Mouse (Mus musculus): ENCODE data around the gene Slc4a11.
A peak's percentile ranks its signal among the peaks of the same experiment; 100 is the strongest.

Slc4a11 gene

DNA sequence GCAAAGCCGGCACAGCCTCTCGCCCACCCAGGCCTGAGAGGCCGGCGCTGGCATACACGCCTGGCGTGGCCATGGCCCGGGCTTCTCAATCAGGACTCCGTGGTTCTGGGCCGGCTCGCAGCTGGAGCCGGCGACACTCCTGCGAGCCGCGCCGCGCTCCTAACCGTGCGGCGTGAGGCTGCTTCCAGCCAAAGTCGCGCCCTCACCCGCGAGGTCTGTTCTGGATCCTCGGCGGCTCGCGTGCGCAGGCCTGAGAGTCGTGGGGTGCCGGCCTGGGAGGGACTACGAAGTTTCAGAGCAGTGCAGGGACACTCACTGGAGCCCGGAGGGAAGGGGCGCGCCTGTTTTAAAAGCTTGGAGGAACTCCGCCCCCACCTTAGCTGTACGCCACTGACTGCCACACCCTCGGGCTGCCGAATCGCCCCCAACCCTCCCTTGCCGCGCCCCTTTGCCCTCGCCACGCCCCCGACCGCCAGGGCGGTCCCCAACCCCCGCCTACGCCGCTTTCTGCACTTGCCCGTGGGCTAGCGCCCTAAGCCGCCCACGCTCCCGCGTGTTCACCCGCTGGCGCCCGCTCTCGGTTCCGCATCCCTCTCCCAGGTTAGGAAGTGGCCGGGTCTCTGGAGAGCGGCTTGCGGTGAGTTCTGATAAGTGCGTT is at the start of gene Slc4a11:
TSS of gene Slc4a11 (minus strand) at position 367 of the 658 bp plus-strand sequence.
- peak; percentile 52 for DNase-seq

DNA sequence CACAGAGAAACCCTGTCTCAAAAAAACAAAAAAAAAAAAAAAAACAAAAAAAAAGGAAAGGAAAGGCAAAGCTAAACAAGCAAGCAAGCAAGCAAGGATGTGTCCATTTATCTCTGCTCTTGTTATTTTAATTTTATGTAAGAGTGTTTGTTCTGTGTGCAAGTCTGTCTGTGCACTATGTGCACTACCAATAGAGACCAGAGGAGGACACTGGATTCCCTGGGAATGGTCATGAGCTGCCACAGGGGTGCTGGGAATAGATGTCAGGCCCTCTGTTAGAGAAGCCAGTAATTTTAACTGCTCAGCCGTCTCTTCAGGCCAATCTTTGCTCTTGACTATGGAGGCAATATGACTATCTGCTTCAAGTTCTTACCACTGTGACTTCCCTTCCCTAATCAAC is 46.3 kb upstream of the Slc4a11 start:
- no peak for DNase-seq

DNA sequence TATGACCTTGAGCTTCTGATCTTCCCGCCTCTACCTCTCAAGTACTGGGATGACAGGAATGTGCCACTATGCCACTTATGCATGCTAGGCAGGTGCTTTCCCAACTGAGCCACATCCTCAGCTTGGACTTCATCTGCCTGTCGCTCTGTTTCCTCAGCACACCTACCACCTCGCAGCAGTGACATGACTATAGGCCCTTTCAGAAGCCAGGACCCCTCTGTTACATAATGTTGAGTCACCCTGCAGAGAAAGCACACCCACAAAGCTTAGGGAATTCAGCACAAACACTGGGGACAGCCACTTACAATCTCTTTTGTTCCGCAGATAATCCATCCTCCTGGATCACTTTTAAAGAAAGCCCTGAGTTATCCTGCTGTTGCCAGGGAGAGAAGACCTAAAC is 42.8 kb upstream of the Slc4a11 start:
- DNase-seq: no peak

DNA sequence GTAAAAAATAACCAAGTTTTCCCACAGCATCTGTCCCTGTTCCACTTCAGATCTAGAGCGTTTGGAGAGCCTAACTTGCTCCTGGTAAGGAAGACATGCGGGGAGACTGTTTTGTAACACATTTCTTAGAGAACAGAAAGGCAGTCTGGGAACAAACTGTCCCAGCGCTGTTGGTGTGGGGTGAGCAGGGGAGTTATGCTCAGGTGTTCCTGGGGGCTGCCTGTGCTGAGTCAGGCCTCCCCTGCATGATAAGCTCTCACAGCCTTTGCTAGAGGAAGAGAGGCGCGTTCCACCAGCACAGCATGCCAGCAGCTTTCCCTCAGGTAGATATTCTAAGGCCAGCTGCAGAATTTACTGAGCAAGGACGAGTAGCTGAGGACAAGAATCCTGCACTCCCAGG is 40.7 kb upstream of the Slc4a11 start:
- no peak for DNase-seq

DNA sequence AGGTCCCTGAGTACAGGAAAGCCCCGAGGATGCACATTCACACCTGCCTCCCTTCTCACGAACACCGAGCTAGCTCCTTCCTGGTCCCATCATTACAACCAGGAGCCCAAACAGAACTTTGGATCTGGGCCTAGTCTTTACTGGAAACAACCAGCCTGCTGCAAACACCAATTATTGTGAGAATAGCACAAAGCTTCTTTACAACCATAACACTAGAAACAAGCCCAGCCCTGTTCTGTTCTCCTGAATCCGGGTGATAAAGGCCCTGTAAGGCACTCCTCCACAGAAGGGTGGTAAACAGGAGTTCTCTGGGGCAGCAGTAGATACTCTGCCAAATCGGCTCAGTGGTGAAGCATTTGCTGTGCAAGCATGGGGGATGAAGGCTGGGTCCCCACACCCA is 38.0 kb upstream of the Slc4a11 start:
- peak; percentile 11 for DNase-seq

DNA sequence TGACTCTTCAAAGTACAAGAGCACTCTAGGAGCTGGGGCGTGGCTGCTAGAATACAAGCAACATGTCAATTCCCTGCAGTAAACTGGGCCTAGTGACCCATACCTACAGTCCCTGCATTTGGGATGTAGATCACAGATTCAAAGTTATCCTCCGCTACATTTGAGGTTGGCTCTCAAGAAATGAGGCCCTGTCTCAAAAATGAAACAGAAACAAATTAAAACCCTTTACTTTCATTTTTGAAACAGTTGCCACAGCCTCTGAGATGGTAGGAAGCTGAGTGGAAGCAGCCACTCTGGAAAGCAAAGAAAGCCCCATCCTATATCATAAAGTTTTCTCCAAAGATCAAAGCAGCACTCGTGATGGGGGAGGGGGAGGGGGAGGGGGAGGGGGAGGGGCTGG is 36.1 kb upstream of the Slc4a11 start:
- no peak for DNase-seq

DNA sequence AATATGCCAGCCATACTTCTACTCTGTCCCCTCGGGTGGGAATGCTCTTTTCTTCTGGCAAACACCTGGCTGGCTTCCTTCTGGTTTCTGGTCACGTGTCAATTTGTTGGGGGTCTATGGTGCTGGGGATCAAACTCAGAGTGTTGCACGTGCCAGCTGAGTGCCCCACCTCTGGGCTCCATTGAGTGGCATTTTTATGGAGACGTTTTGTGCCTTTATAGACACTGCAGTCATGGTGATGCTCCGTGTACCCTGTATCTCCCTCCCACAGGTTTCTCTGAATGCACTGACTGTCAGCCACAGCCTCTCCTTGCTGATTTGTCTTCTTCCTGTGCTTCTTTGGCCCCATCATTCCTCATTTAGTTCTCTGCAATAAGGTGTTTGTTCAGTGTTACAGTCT is 34.5 kb upstream of the Slc4a11 start:
- no peak for DNase-seq

DNA sequence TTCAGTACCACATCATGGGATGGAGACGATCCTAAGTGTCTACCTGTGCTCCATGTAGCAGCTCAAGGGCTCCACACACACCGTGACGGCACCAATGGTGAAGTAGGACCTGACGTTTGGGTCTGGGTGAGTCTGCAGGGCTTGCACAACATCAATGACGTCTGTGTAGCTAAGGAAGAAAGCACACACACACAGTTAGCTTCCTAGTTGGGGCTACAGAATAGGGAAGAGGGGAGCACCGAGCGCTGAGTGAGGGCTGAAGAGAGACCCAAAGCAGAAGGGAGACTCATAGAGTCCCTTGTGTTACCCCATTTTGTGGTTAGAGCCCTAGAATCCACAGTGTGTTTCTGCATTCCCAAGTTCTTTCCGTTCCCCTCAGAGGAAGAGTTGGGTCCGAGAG is 33.4 kb upstream of the Slc4a11 start:
- no peak for DNase-seq

DNA sequence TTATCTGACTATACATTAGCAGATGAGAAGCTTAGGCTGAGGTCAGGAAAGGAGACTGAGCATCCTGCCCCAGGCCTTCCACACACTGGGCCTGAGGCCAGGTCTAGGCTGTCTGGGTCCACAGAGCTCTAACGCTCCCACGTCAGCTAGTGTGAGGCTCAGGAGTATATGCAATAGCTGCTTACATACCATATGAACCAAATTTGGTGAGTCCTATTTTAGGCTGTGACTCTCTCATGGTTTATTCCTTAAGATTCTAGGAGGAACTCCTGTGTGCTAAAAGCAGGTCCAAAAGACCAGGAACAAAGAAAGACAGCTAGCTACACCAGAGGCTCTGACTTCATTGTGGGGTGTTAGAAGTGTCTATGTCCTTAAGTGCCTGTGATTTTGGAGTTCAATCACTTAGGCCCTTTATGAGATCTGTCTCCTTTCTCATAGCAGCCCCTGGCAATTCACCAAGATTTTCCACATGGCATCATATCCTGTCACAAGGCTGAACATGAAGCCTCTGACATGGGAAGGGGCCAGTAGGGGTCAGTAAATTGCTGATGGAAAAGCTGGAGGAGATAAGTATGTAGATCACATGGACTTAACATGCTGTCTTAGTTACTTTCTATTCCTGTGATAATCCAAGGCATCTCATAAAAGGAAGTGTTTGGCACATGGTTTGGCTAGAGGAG is 31.7 kb upstream of the Slc4a11 start:
- no peak for DNase-seq

DNA sequence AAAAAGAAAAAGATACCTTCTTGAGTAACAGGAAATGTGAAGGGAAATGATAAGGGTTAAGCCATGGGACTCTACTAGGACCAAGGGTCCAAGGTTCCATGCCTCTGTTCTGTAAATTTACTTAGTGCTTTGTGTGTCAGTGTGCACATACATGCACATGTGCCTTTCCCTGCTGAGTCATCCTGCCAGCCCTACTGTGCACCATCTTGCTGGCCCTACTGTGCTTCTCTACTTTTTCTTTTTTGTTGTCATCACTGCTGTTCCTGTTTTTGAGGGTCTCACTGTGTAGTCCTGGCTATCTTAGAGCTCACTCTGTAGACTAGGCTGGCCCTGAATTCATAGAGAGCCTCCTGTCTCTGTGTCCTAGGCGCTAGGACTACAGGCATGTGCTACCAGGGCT is 30.4 kb upstream of the Slc4a11 start:
- no peak for DNase-seq

DNA sequence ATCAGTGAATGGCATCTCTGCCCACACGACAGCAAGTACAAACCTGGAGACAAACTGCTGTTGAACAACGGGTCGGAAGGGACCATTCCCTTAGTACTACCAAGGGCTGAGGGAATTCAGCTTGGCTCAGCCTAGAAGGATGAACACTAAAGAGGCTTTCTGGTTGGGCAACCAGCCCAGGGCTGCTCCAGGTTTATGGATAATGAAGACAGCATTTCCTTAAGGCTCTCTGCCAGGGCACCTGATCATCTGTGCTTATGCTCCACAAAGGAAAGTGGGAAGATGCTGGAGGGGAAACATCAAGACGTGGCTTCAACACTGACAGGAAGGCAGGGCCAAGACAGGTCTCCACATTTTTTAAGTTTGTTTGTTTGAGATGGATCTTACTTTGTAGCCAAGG is 27.1 kb upstream of the Slc4a11 start:
- DNase-seq: no peak

DNA sequence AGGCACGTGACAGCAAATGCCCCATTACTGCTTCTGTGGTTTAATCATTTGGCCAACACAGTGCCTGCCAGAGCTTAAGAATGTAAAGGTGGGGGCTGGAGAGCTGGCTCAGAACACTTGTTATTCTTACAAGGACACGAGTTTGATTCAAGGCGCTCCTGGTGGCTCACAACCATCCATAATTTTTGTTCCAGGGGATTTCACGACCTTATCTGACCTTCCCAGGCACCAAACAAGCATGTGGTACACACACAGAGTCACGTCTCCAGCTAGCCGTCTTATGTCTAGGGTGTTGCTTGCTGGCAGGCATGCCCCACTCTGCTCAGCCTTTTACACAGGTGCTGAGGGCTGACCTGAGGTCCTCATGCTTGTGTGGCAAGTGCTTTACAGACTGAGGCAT is 20.6 kb upstream of the Slc4a11 start:
- DNase-seq: peak; percentile 45

DNA sequence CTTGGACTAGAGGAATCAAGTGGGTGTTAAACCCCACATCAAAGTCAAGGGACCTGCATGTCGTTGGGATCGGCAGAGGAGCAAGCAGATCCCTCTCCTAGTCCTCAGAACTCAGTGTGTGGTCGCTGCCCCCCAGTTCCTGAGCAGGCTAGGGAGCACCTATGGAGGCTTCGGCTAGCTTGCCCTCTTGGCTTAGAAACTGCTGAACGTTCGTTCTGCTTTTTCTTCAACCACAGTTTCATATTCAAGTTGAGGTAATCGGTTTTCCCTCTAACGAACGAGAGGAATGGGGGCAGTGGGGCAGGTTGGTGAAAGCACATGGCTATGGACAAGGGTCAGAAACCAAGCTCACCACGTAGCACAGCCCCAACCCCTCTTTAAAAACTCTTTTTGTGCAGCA is 9.7 kb upstream of the Slc4a11 start:
- DNase-seq: no peak

DNA sequence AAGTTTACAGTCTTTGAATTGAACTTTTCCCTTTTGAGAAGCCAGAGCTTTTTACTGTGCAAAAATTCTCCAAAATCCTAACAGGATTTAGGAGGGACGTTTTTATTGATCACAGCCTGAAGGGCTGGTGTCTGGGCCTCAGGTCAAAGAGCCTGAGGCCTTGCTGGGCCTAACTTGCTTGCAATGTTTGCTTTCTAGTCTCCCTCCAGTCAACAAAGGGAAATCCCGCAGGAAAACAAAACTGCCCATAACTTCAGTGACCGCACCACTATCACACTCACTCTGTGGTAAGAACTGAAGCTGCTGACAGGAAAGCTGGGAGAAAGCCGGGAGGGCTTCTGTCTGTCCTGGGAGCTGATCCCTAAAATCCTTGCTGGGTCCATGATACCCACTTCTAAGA is 9.3 kb upstream of the Slc4a11 start:
- no peak for DNase-seq

DNA sequence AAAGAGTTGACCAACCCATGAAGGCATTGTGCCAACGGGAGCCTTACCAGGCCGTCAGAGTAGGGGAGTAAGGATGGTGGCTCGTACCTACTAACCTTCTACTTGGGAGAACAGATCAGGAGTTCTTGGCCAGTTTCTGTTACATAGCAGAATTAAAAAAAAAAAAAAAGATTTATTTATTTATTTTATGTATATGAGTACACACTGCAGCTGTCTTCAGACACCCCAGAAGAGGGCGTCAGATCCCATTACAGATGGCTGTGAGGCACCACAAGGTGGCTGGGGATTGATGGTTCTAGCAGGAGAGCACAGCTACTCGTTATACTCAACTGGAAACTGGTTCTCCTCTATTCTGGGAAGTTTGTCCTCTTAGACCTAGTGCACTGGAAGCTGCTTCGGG is 7.9 kb upstream of the Slc4a11 start:
- DNase-seq: no peak

DNA sequence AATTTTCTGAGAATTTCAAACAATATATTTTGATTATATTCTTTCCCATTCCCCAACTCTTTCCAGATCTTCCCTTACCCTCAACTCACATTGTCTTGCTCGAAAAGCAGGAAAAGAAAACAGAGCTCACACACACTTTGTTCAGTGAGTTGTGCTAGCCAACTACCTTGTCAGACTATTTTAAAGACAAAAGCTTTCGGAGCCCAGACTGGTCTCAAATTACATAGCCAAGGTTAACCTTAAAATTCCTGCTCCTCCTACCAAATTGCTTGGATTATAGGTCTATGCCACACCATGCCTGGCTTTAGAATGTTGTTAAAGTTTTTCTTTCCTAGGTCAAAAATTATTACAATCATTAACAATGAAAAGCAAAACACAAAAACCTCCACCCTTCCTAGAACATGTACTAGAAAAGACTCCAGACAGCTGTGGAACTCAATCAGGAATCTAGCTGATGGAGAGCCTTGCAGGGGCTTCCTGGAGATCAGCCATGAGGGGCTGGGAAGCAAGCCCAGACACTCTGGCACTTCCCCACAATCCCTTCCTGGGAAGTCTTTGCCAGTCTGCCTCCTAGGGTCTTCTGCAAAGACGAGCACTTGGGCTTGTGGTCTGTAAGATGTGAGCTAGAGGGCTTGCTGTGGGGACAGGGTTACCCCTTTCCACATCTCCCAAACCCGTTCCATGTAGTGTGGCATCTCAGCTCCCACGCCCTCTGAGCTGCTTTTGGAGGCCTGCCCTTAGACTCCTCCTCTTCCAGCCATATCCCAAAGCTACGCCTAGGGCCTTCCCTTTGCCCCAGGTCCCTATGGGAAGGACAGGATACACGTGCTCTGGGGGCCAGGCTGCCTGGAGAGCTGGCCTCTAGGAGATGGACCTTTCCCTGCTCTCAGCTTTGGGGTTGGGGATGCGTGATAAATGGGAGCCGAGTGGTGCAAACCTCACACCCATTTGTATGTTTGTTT is 7.0 kb upstream of the Slc4a11 start:
- DNase-seq: peak; percentile 62

DNA sequence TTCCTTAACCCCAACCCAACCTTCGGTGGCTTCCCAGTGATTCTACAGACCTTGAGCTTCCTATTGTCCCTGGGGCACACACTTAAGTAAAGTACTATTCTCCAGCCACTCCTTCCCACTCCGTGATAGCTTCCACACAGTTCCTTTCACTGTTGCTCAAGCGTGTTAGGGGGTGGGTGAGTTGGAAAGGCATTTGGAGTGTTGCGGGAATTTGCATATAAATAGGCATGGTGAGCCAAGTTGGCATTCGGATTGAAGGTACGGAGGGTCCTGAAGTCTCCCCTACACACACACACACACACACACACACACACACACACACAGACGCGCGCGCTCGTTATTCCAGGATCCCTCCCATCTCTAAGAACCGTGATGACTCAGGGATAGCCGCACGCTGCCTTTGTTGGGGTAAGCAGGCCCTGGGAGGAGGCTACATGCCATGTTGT is 525 bp upstream of the Slc4a11 start:
- no peak for DNase-seq

DNA sequence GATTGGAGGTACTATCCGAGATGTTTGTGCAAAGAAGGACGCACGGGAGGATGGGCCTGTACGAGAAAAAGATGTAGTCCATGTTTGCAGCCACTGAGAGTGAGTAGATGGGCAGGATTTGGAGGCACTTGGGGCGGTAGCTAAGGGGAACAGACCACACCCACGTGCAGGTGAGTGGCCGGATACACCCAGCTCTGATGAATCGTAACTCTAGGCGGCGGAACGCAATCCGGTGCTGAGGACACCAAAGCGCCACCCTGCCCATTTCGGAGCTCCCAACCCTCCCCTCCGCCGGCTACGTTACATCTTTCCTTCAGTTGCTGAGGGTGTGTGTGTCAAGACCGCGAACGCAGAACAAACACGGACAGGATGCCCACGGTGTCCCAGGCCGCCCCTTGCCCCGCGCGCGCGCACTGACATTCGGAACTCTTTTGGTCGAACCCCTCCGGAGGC is 593 bp downstream of the Slc4a11 start:
- no peak for DNase-seq

DNA sequence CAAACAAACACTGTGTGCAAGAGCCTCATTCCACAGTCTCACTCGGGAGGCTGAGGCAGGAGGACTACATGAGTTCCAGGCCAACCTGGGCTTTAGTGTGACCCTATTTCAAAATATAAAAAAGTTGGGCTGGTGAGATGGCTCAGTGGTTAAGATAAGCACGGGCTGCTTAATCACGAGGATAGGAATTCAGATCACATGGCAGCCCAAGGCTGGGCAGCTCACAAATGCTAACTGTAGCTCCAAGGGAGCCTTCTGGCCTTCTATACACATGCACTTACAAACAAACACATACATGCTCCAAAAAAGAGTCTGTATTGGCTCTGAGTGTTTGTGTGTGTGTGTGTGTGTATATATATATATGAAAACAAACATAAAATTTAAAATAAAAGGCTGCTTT is 3.8 kb downstream of the Slc4a11 start:
- DNase-seq: no peak

DNA sequence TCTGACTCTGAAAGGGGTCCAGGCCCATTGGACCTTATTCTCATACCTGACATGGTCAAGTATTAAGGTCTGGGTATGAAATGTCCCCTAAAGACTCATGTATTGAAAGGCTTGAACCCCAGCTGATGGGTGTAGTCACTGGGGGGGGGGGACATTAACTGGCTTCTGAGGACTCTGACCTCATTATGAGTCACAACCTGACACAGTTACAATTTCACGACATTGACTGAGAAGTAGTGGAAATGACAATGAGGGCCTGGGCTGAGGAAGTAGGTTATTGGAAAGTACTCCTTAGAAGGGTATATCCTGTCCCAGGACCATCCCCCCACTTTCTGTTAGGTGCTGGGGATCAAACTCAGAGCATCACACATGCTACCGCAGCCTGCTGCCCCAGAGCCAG is 8.3 kb downstream of the Slc4a11 start:
- no peak for DNase-seq

DNA sequence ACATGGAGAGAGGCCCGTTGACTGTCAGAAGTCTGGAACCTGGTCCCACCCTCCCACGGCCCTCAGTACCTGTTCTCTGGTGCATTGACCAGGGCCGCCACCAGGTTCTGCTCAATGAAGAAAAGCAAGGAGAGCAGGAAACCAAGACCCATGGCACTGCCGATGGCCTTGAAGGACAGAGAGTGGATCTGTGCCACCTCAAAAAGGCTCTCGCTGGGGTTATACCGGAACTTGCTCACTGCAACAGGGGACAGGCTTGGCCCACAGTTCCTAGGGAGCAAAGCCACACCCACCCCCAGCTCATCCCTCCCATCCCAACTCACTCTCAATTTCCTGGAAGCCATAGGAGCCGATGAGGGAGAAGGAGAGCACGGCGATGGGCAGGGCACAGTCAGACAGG is 11.9 kb downstream of the Slc4a11 start:
- no peak for DNase-seq

DNA sequence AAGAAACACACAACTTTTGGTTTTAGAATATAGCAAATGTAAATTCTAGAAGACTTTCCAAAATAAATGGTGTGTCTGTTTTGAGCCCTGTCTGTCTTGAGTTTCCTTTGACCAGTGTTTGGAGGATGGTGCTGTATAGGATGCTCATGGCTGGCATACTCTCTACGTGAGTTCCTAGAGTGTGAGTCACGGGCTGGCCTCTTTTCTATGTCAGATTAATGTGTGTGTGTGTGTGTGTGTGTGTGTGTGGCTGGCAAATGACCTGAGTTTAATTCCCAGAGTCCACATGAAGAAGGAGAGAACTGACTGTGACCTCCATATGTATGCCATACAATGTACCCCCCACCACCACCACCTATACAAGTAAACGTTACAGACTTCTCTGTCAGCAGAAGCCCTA is 15.8 kb downstream of the Slc4a11 start:
- DNase-seq: no peak

DNA sequence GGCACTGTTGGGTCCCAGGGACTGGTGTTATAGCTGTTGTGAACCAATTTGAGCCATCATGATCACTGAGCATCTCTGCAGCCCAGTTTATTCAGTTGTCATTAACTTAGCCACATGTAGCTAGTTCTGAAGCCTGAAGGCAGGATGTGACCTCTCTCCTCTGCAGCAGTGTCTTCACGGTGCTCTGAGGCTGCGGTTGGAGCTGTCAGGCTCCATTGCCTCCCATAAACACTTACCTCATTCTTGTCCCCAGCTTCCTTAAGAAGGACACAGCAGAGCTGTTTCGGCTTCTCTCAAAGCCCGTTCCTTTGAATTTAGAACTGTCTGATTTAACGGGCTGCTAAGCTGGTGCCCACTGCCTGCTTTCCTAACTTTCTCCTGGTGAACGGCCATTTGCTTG is 17.4 kb downstream of the Slc4a11 start:
- DNase-seq: no peak

DNA sequence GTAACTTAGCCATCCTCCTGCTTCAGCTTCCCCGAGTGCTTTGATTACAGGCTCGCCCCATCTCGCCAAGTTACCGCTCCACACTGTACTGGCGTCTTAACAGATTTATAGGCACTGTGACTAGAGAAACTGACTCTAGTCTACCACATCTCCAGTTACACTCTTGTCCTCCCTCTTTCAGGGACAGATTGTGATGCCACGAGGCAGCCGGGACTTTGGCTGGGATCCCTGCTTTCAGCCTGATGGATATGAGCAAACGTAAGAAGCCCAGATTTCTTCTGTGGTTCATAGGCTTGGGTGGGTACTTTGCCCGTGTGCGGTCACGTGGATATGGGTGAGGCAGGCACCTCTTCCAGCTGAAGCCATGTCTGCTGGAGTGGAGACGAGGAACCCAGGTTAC is 18.2 kb downstream of the Slc4a11 start:
- DNase-seq: no peak

All from kidney, adult 9 months (tissue).